Mouse (Mus musculus) layer of hippocampus, postnatal 14 days (tissue): ENCODE results near the gene Gm14819. TPM values are rescaled to one million over a fixed set of nuclear protein-coding genes. Genes with fewer than 3 reads are reported as not detected.
"Not testable (repeated sequence)": the region's sequence is repeated elsewhere in the genome, so short reads cannot be mapped to it uniquely, and the experiment has no call there.

Experiments
- DNase-seq, 2 experiments: peaks; one replicate each; pipeline ENCODE4 v3.0.0; 2021 to 2022; ENCODE audit warnings: low spot score in 2 of 2, mixed read lengths in 1 of 2
- long read RNA-seq, 2 experiments: library from polyadenylated mRNA; stranded (forward); transcript quantifications; one replicate each; pipeline ENCODE4 v2.0.0; 2021
- total RNA-seq, 2 experiments: library from RNA; stranded (reverse); gene quantifications; 2 replicates each; pipeline ENCODE4 v1.2.3; 2021

Gene Gm14819
- not detected for total RNA-seq
- long read RNA-seq, experiment 1 = 0 reads
- long read RNA-seq, experiment 2 = 0 reads

DNA sequence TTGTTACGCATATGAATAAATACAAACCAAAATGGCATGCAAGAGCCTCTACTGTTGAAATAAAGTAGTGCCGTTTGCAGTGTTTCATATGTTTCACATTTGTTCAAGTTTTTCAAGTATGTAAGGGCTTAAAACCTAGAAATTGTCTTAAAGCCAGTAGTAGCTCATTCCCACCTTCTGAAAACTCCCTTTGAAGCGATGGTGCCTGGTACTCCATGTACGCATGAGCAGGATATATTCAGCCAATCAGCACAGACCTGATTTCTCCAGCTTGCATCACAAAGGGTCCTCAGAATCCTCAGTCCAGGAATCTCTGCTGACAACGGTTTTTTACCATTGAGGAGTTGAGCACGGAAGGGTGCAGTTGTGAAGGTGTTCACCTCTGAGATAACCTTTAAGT is at the start of gene Gm14819:
Gene Gm14819 (plus strand): TSS at position 301 of the 400 bp plus-strand sequence.
- not testable (repeated sequence) for DNase-seq
